Mouse (Mus musculus) c-Kit-positive CD71-negative TER-119-negative erythroid progenitor cells, embryonic 14.5 days (primary cell): ENCODE data around the gene Trp53inp2.

Experiments used
- DNase-seq: peaks from one replicate; pipeline ENCODE4 v3.0.0-alpha.2; 2013; ENCODE audit warnings: low read depth

Trp53inp2 gene

GRCm38 (mm10) chr2:155385090-155385489 is 4.2 kb downstream of the Trp53inp2 start:
- DNase-seq: peak; percentile 80

- no peak for DNase-seq
Measured at GRCm38 (mm10) chr2:155385731-155386533, 5.1 kb downstream of the Trp53inp2 start.

- no peak for DNase-seq
Measured at GRCm38 (mm10) chr2:155386534-155386899, 5.7 kb downstream of the Trp53inp2 start.

GRCm38 (mm10) chr2:155387052-155387451 is 6.2 kb downstream of the Trp53inp2 start:
- DNase-seq: no peak

GRCm38 (mm10) chr2:155388573-155388972 is 7.7 kb downstream of the Trp53inp2 start:
- DNase-seq: no peak

GRCm38 (mm10) chr2:155394586-155394985 is 13.7 kb downstream of the Trp53inp2 start:
- no peak for DNase-seq

GRCm38 (mm10) chr2:155400276-155400675 is 19.4 kb downstream of the Trp53inp2 start:
- DNase-seq: no peak

- no peak for DNase-seq
Measured at GRCm38 (mm10) chr2:155401926-155402325, 21.1 kb downstream of the Trp53inp2 start.

- peak; percentile 37 for DNase-seq
Measured at GRCm38 (mm10) chr2:155404635-155405034, 23.8 kb downstream of the Trp53inp2 start.

GRCm38 (mm10) chr2:155420911-155421310 is 40.1 kb downstream of the Trp53inp2 start:
- no peak for DNase-seq

- DNase-seq: peak; percentile 13
Measured at GRCm38 (mm10) chr2:155436445-155436844, 55.6 kb downstream of the Trp53inp2 start.
